Mouse (Mus musculus) right cerebral cortex, postnatal 36 days (tissue): Measurements from ENCODE around the gene Ctdsp1.
A peak's percentile ranks its signal among the peaks of the same experiment; 100 is the strongest.

Experiments
- DNase-seq, 2 experiments: peaks; one replicate each; pipeline ENCODE4 v3.0.0; 2022; ENCODE audit warnings: low spot score in 2 of 2, mixed read lengths in 1 of 2

The Ctdsp1 gene

DNA sequence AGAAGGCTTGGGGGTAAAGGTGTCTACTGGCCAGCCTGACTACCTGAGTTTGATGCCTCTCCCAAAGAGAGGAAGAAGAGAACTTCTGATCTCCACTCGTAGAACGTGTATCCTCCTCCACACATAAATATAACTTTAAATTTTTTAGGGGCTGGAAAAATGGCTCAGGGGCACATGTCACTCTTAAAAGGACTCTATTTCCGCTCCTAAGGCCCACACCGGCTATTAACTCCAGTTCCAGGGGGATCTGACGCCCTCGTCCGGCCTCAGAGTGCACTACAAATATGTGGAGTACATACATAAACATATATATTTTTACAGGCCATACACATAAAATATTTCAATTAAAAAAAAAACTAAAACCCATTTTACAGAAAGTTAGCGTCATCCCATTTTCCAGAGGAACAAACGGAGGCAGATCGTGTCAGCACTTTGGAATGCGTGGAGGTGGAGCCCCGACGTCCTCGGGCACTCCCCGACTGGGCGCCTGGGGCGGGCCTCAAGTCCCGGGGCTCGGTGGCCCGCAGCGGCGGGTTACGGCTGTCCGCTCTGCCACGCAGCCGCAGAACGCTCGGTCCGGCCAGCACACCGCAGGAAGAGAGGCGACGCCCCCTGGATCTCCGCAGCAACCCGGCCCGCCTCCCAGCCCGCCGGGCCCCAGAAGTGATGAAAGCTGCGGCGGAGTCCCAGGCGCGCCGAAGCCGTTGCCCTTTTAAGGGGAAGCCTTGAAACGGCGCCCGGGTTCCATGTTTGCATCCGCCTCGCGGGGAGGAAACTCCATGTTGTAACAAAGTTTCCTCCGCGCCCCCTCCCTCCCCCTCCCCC is at the start of gene Ctdsp1:
TSS of gene Ctdsp1 (plus strand) at position 586 of the 825 bp plus-strand sequence.
- DNase-seq, result peak; percentile 91 to 93

DNA sequence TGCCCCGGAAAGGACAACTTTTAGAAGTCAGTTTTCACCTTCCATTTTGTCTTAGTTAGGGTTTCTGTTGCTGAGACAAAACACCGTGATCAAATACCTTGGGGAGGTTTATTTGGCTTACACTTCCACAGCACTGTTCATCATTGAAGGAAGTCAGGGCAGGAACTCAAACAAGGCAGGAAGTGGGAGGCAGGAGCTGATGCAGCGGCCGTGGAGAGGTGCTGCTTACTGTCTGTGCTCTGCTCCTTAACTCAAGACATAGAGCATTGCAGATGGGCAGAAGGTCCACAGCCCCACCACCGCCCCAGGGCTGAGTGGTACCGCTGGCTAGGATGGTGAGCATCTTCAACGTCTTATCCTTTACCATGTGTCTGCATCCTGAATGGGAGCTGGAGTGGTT is 49.4 kb upstream of the Ctdsp1 start:
- no peak for DNase-seq

DNA sequence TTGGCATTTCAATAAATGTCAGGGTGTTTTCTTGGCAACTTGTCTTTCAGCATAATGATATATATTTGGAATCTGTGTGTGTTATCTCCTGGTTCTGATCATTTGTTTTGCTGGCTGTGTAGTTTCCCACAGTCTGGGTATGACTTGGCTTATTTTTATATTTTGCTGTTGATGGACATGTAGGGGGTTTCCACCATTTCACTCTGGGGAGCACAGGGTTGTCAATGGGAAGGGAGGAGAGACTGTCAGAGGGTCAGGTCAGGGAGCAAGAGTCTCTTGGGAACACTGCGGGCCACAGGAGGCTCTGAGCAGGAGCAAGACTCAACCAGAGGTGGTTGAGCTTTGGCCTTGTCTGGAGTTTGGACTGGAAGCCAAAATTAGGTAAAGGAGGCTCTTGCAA is 49.0 kb upstream of the Ctdsp1 start:
- no peak for DNase-seq

DNA sequence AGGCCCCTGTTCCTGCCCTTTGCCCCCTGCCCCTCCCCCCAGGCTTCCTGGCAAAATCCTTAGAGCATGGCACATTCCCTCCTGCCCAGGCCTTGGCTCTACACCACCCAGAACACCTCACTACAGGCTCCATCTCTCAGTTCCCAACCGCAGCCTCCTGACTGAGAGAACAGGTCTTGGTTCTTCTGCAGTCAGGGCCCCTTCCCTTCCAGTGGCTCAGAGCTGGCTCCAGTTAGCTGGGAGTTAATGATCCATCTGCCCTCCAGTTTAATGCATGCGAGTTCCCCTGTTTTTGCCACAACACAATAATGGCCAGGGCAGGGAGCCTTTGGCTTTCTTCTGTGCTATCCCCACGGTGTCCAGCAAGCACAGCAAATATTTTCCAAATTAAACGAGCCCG is 48.1 kb upstream of the Ctdsp1 start:
- DNase-seq, result no peak

DNA sequence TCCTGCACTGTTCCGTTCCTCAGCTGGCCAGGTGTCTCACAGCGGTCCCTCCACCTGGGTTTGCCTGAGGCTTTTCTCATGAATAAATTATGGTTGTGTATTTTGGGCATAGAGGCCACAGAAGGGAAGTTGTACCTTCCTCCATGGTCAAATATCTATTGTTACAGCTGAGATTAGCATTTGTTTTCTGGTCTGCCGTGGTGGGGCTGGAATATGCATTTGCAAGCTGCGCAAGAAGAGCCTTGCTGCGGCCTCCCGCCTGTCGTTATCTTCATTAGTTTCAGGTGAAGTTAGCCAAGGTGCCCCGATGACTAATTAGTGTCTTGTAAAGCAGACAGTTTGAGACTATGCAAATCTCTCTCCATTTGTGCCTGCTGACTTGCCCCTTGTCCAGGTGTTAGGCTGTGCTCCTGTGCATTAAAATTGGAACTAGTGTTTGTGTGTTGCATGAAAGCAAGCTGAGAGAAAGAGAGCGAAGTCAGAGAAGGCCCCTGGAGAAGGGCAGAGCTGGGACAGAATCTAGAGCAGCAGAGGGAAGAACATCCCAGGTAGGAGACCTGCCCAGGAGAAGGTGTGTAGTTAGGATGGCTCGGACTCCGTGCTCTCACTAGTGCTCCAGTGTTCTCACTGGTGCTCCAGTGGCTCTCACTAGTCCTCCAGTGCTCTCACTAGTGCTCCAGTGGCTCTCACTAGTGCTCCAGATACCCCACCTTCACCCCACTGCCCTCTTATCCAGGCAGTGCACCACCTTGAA is 47.0 kb upstream of the Ctdsp1 start:
- DNase-seq, result no peak

DNA sequence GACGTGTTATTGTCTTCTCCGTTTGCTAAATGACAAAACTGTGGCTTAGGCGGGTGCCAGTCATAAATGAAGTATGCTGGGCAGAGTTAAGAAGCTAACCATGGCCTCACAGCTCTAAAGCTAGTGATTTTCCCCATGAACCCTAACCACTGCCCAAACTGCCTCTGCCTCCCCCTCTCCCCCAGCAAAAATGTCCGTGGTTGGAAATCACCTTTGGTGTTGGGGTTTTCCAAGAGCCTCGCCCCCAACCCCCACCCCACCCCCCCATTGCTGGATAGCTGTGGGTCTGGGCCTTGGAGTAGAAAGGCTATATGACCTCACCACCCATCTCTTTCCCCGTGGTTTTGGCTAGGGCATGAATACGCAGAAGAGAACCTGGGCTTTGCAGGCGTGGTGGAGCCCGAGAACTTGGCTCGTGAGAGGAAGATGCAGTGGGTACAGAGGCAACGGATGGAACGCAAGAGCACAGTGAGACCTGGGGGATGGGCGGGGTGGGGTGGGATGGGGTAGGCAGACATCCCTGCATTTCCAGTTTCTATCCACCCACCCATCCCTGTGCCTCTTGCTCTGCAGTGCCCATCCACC is 40.0 kb upstream of the Ctdsp1 start:
- DNase-seq, result no peak

DNA sequence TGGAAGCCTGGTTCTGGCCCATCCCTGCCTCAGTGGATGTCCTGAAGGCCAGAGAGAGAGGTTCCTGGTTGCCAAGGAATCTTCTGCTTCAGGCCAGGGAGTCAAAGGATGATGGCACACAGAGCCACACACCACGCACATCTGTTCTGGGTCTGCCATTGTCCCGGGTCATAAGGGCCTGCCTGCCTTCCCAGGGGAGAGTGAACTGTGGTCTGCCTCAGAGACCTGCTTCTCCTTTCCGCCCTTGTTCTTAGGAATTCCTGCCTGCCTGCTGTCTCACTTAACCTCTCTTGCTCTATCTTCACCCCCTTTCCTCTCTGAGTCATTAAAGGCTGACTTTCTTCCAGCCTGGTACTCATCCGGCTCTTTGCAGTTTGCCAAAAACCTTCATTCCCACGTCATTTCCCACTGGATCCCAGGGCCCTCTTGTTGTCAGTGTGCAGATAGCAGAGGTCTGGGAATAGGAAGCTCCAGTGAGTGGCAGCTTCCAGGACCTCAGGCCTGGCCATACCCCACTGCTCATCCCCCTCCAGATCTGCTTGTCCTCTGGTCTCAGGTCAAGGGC is 38.7 kb upstream of the Ctdsp1 start:
- DNase-seq, result no peak

DNA sequence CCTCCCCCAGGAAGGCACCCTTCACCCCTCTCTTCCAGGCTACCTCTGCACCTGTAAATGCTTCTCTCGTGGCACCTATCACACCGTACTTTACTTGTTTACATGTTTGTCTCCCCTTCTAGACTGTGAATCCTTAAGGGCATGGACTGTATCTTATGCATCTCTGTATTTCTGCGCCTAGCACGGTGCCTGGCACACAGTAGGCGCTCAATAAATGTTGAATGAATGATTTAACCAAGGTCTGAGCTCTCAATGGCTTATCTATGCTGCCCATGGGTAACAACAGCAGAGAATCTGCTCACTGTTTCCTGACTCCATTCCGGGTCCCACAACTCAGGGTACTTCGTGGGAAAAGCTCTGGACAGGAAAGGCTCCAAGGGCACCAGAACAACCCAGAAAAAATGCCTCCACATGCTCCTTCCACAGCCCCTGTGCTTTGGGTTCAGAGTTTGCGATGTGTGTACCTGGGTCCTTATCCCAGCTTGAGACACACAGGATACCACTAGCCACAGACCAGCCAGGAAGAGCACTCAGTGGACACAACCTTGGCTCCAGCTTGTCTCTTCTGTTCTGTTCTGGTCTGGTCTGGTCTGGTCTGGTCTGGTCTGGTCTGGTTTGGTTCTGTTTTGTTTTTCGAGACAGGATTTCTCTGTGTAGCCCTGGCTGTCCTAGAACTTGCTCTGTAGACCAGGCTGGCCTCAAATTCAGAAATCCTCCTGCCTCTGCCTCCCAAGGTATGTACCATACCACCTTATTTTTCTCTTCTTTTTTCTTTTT is 37.7 kb upstream of the Ctdsp1 start:
- DNase-seq, result no peak

DNA sequence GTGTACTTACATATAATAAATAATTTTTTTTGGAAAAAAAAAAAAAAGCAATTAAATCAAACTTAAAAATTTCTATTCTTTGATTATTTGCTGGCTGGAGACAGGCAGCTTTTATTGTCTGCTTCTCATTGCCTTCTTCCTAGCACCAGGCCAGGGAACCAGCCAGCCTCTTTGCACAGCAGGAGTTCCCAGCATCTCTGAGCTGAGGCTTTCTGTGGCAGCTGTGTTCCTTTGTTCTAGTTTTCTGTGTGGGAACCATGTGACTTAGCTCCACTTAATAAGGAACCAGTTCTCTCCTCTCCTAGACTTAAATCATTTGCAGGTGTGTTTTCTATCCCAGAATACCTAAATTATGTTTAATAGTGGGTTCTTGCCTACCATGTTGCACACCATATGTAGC is 33.8 kb upstream of the Ctdsp1 start:
- DNase-seq, result no peak

DNA sequence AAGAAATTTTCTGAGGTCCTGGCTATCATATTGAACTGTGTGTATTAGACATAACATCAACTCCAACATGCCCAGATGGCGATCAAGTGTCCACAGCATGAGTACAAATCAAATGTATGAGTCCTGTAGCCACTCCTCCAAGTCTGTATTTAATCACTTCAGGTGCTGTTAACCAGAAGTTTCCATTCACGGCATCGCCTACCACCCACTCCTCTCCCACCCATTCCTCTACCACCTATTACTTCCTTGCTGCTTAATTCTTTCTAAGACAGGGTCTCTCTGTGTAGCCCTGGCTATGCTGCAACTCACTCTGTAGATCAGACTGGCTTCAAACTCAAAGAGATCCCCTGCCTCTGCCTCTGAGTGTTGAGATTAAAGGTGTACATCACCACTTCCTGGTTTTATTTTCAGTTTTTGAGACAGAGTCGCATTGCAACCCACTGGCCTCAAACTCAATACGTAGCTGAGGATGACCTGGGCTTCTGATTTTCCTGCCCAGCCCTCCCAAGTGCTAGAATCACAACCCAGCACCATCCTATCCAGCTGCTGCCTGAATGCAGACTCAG is 31.3 kb upstream of the Ctdsp1 start:
- DNase-seq, result no peak

DNA sequence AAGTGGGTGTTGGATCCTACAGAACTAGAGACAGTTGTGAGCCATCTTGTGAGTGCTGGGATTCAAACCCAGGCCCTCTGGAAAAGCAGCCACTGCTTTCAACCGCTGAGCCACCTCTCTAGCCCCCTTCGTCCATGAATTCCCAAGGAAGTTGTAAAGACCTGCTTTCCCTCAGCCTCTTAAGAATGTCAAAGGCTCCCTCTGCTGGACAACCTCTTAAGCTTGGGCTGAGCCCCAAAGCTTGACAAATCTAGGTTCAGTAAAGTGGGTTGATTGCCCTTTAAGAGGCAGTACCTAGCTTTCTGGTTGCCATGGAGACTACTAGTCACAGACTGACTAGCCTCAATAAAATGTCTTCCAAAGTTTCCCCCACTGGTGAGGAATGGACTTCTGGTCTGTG is 29.5 kb upstream of the Ctdsp1 start, which contains the start of gene Catip:
TSS of gene Catip (plus strand) at position 297 of the 400 bp plus-strand sequence.
- peak; percentile 56 to 73 for DNase-seq

DNA sequence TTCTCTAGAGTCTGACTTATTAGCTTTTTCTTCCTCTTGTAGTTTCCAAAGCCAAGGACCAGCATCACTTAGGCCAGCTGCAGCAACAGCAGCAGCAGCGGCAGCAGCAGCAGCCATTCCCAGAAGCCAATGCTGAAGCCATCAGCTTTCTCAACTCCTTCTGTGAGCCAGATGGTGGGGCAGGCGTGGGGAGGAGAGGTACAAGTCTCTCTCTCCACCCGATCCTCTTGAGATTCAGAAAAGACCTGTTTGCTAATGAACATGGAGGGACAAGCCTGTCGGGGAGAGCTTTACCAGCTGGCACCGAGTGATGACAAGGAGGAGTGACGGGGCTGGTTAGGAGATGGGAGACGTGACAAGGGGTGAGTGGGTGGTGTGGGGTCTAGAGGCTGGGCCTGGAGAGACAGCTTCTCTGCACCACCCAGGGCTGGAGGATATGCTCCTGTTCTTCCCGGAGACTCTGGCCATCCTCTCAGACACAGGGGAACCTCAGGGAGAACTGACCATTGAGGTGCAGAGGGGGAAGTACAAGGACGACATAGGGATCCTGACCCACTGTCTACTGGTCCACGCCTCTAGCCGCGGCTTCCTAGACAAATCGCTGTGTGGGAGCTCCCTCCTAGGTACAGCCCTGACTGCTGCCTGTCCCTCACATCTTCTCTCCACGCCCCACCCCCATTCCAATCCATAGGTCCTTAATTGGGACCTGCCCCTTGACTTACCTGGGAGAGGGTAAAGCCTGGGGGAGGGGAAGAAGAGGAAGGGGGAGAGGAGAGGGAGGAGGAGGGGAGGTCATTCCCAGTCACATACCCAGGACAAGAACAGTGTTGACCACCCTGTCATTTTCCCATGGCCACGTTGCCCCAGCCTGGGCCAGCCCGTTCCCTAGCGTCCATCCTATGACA is 28.7 kb upstream of the Ctdsp1 start:
- DNase-seq, result no peak

DNA sequence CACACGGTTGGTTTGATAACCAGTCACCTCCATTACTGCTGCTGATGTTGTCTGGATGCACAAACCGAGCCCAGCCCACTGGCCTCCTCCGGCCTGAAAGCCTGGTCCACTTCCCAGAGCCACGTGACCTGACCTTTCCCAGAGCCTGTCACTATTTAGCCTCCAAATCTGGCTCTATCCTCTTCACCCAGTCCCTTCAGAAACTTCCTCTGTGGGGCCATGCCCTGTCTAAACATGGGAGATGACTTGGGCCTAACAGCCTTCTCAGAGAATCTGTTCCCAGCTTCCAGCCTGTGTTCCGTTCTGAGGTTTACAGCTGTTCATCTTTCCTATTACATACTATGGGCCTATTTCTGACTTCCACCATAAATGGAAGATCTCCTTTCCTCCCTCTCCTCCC is 27.9 kb upstream of the Ctdsp1 start:
- no peak for DNase-seq

DNA sequence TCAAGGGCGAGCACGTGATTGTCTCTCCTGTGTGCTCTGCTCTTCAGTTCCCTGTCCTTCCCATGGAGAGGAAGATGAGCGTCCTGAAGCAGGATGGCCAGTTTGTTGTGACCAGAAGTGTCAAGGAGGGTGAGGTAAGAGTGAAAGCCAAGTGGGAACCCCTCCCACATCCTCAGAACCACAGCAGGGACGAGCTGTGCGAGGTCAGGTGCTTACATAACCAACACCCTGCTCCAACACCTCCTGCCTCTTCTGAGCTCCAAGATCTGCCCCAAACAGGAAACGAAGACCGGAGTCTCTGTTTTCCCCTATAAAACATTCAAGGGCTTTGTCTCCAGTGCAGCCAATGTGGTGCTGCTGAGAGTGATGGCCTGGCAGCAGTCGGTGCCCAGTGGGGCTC is 27.0 kb upstream of the Ctdsp1 start:
- no peak for DNase-seq

DNA sequence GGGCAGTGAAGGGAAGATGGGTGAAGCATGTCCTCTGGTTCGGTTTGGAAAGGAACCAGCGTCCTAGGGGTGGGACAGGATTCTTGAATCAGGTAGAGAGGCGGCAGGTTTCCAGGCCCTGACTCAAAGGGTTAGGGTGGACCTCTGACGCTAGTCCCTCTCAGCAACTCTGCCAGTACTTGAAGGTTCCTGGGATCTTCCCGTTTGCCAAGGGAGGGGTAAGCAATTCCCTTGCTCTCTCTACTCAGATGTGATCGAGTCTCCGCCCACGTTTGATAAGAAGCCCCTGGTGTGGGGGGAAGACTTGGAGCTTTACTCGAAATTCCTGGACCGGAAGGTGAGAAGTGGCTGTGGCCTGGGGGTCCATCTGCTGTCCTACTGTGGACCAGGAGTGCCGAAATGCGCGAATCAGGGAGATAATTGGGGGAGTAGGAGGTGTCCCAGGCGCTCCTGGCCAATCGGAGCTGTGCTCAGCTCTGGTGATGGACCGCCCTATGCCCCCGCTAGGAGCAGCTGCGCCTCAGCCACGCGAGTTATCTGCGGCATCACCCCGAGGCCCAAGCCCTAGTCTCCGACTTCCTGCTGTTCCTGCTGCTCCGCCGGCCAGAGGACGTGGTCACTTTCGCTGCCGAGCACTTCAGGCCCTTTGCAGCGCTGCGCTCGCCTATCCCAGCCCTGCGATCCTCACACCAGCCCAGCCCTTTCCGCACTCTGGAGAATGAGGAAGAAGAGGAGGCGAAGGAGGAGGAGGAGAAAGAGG is 23.2 kb upstream of the Ctdsp1 start:
- DNase-seq, result no peak

DNA sequence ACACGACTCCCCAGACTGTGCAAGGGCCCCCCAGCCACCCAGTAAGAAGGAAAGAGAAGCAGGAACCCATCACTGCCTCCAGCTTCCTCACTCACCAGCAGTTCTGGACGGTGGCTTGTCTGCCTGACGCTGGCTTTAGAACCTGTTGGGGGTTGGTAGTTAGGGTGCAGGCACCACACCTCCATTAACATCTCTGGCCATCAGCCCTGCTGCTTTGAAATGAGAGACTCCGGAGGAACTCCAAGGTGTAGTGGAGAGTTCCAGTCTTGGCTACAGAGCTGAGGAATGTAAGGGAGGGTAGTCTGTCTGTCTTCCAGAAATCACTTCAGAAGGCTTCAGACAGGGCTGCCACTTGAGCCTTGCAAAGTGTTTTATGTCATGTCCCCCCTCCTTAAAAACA is 21.3 kb upstream of the Ctdsp1 start:
- DNase-seq, result no peak

DNA sequence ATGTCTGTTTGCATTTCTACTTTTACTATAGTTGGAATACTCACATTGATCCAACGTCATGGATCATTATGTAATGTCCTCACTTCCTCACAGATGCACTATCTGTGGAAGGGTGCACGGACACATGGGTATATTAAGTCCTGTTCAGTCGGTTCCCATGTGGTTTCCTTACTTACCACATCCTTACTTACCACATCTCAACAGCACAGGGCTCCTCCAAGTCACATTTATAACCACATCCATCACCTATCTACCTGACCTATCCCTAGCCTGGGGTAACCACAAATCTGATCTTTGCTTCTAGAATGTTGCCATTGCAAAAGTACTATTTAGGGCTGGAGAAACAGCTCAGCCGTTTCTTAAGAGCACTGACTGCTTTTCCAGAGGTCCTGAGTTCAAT is 17.9 kb upstream of the Ctdsp1 start:
- no peak for DNase-seq

DNA sequence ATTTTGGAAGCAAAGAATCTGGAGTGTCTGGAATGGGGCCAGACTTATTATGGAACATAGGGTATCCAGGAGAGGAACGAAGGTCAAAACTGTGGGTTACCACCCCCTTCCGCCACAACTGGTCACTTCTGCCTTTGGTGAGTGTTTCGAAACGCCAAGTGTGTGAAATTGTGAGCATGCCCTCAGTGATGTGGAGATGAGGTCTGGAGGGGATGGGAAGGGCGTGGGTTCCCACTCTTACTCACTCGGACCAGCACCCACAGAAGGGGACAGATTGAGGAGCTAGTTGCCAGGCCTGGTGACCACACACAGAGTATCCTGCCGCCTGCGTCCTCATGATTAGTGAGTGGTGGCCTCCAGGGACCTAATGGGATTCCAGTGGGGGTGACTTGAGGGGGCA is 16.3 kb upstream of the Ctdsp1 start, which contains the start of gene Slc11a1:
TSS of gene Slc11a1 (plus strand) at position 216 of the 400 bp plus-strand sequence.
- DNase-seq, result no peak

DNA sequence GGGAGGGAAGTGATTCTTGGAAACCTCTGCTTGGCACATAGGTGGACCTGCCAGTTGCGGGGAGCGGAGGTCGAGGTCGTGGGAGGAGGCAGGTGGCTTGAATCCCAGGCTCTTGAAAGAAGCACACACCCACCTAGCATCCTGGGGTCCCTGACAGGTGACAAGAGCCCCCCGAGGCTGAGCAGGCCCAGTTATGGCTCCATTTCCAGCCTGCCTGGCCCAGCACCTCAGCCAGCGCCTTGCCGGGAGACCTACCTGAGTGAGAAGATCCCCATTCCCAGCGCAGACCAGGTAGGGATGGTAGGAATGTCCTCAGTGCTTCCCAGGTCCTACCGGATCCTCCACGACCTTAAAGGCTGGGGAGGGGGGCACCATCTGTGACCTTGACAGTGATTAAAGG is 15.7 kb upstream of the Ctdsp1 start:
- no peak for DNase-seq
